17 mouse cellular contexts compared by ENCODE assay signal in genomic region chr12:100478615-100479014, GRCm38 (mm10). TPM values are rescaled to one million over a fixed set of nuclear protein-coding genes. Genes with fewer than 3 reads are reported as not detected.
A peak's percentile ranks its signal among the peaks of the same experiment; 100 is the strongest.
DNase-seq lines count a peak whose midpoint lies in the region; ATAC-seq and TF ChIP-seq lines count a peak whose summit lies in the region.
"Had no signal": no experiment of that assay in that cellular context is flagged by ENCODE, and none has a peak within 500 bp of the region (broad histone marks: within the 10 kb centered on the region; RNA-seq: fewer than 3 reads in every experiment).

No protein-coding gene starts in this region.

- H3K4me2 ChIP-seq in intestine, postnatal 0 days (replicated peaks; ENCODE audit: low read depth), result peak overlapping the region; percentile 51; the same call in 1 of the 2 replicates
- H3K4me2 ChIP-seq: lung, embryonic 15.5 days; neural tube, embryonic 12.5 days had no signal

- no peak for DNase-seq in frontal cortex, postnatal 36 days (ENCODE audit: low spot score in 2 of 2)
- peak; percentile 15 to 66 for DNase-seq in left cerebral cortex, adult 18-20 months (ENCODE audit: low spot score in 2 of 2)
- DNase-seq in left cerebral cortex, postnatal 10 days (ENCODE audit: extremely low spot score in 1 of 2, low spot score in 2 of 2), result no peak
- peak; percentile 43 to 71 for DNase-seq in gastrocnemius, adult 8-10 months (ENCODE audit: low spot score in 2 of 2)
- DNase-seq in lung, postnatal 25 days (ENCODE audit: low spot score), result no peak
- DNase-seq: cerebellum, postnatal 14 days; layer of hippocampus, adult 9-11 months; thymus, adult 18-20 months had no signal

- no peaks in the 10 kb centered on the region for H3K27me3 ChIP-seq in intestine, postnatal 0 days (replicated peaks; ENCODE audit: control insufficient read depth, insufficient read depth, low read length)
- H3K27me3 ChIP-seq: lung, embryonic 15.5 days; megakaryocyte, embryonic 14.5 days; neural tube, embryonic 12.5 days had no signal

- no peak overlapping the region for H3K9ac ChIP-seq in intestine, postnatal 0 days (ENCODE audit: low read depth, low read length)
- H3K9ac ChIP-seq: lung, embryonic 15.5 days; neural tube, embryonic 12.5 days had no signal

- WGBS in intestine, postnatal 0 days, result 59% methylated on average over 6 of the region's 6 CpGs

- no peak overlapping the region for H3K4me3 ChIP-seq in intestine, postnatal 0 days (ENCODE audit: low read depth, low read length)
- H3K4me3 ChIP-seq: hindbrain, embryonic 10.5 days; lung, embryonic 15.5 days; megakaryocyte, embryonic 14.5 days; neural tube, embryonic 12.5 days had no signal

- no peaks in the 10 kb centered on the region; the same call in 1 of the 2 replicates for H3K36me3 ChIP-seq in intestine, postnatal 0 days (ENCODE audit: control insufficient read depth, insufficient read depth)
- H3K36me3 ChIP-seq: lung, embryonic 15.5 days had no signal

- peaks cover 9% of the 10 kb centered on the region for H3K4me1 ChIP-seq in intestine, postnatal 0 days (replicated peaks; ENCODE audit: control insufficient read depth, insufficient read depth, low read length)
- H3K4me1 ChIP-seq: hindbrain, embryonic 10.5 days; neural tube, embryonic 12.5 days had no signal

- ATAC-seq in frontal cortex, adult (ENCODE audit: low TSS enrichment), result peak; percentile 36
- no peak for ATAC-seq in intestine, postnatal 0 days
- ATAC-seq: forebrain, embryonic 16.5 days; inflammation-experienced regulatory T-cells, adult 6 months had no signal

- no peak for TF ChIP-seq CTCF in intestine, postnatal 0 days (IDR thresholded peaks at IDR 0.05; ENCODE audit: low read depth)

- intact Hi-C loops in left cerebral cortex, postnatal 10 days (cut with DNase I), result no loop called here

- no peaks in the 10 kb centered on the region for H3K9me3 ChIP-seq in intestine, postnatal 0 days (ENCODE audit: control insufficient read depth)
- H3K9me3 ChIP-seq: hindbrain, embryonic 10.5 days; lung, embryonic 15.5 days; megakaryocyte, embryonic 14.5 days; neural tube, embryonic 12.5 days had no signal

- H3K27ac ChIP-seq in intestine, postnatal 0 days (ENCODE audit: low read depth, low read length), result peak overlapping the region; percentile 81
- H3K27ac ChIP-seq: hindbrain, embryonic 10.5 days; kidney, postnatal 0 days; lung, embryonic 15.5 days; neural tube, embryonic 12.5 days had no signal

RNA-seq across cellular contexts. Expression of gene Ttc7b, which starts 42.0 kb away (rescaled TPM):
- 100 to 1,000 TPM; 220 to 240 TPM for total RNA-seq in left cerebral cortex, adult 18-20 months (2021)
- total RNA-seq in left cerebral cortex, postnatal 10 days (2021), result 100 to 1,000 TPM; 137 to 138 TPM
- total RNA-seq in gastrocnemius, adult 8-10 months (2022), result 100 to 1,000 TPM; 134 to 191 (median 150) TPM
- 4.0 and 4.1 TPM in 2 replicates for polyA plus RNA-seq in intestine, postnatal 0 days (2015; fragmentation: Nextera tagmentation; extraction: Ambion mirVana)

Comparison
In these comparisons a context has a peak if more than half of its experiments do, and no peak if none do; other contexts are left out.
1. DNase-seq: peak in left cerebral cortex, adult 18-20 months (2 of 2) and gastrocnemius, adult 8-10 months (2 of 2); none in frontal cortex, postnatal 36 days (0 of 2), left cerebral cortex, postnatal 10 days (0 of 2) and lung, postnatal 25 days (single experiment).